Mouse (Mus musculus) hindbrain, embryonic 11.5 days (tissue): Measurements from ENCODE around the gene Itgb7. TPM values are rescaled to one million over a fixed set of nuclear protein-coding genes. Genes with fewer than 3 reads are reported as not detected.
A peak's percentile ranks its signal among the peaks of the same experiment; 100 is the strongest.

Experiments used
- ATAC-seq: fragments of 200-750 bp; cut with Nextera tagmentation; 2 replicates; pipeline ENCODE4 v1.8.0; 2017; ENCODE audit warnings: mild to moderate bottlenecking, moderate TSS enrichment, moderate library complexity; ENCODE audit not compliant: low FRiP score
- DNase-seq: peaks from one replicate; pipeline ENCODE4 v3.0.0-alpha.2; 2015; ENCODE audit warnings: low spot score
- H3K27ac ChIP-seq: fragments of 300-500 bp; sonication (generic); 2 replicates; pipeline ENCODE4 v1.5.1; 2014; ENCODE audit warnings: mild to moderate bottlenecking, low read depth, low read length
- H3K27me3 ChIP-seq: fragments of 300-500 bp; sonication (generic); 2 replicates; pipeline ENCODE4 v1.6.1; 2014; ENCODE audit warnings: mild to moderate bottlenecking, low read length, moderate library complexity, mixed read lengths; ENCODE audit not compliant: control insufficient read depth, insufficient read depth
- H3K36me3 ChIP-seq: fragments of 300-500 bp; sonication (generic); 2 replicates; pipeline ENCODE4 v1.6.1; 2014; ENCODE audit warnings: mild to moderate bottlenecking, low read length, moderate library complexity, mixed read lengths; ENCODE audit not compliant: control insufficient read depth, insufficient read depth
- H3K4me1 ChIP-seq: fragments of 300-500 bp; sonication (generic); replicated peaks from 2 replicates; pipeline ENCODE4 v1.6.1; 2014; ENCODE audit warnings: low read length, mixed read lengths; ENCODE audit not compliant: control insufficient read depth, insufficient read depth
- H3K4me2 ChIP-seq: fragments of 300-500 bp; sonication (generic); replicated peaks from 2 replicates; pipeline ENCODE4 v1.6.1; 2014; ENCODE audit warnings: mild to moderate bottlenecking, low read depth, low read length
- H3K4me3 ChIP-seq: fragments of 300-500 bp; sonication (generic); 2 replicates; pipeline ENCODE4 v1.5.1; 2014; ENCODE audit warnings: low read depth, low read length
- H3K9ac ChIP-seq: fragments of 300-500 bp; sonication (generic); 2 replicates; pipeline ENCODE4 v1.6.1; 2014; ENCODE audit warnings: low read depth, low read length
- H3K9me3 ChIP-seq: fragments of 300-500 bp; sonication (generic); 2 replicates; pipeline ENCODE4 v1.6.1; 2016; ENCODE audit warnings: low read length; ENCODE audit not compliant: control insufficient read depth
- WGBS: fragments of 180-500 bp; shearing (Covaris S2); extraction: QIAGEN DNeasy Blood & Tissue Kit; methylation state at CpG from one replicate; pipeline ENCODE4 v1.1.7; 2014; 5-methylcytosine and 5-hydroxymethylcytosine counted together
- polyA plus RNA-seq: library from polyadenylated mRNA; unstranded; fragments of >200 nt; fragmentation: Nextera tagmentation; extraction: Ambion mirVana; gene quantifications from 2 replicates; pipeline ENCODE4 v1.2.1, GENCODE M21; 2014

Itgb7 gene
- polyA plus RNA-seq, 1 experiment from 2014 or later: 1.1 TPM

GRCm38 (mm10) chr15:102250521-102250920, 18.8 kb upstream of the Itgb7 start:
- Histone ChIP-seq H3K27ac (no peak overlapping the region), H3K4me1 (peaks cover 11% of the 10 kb centered on the region), H3K27me3 (peaks cover 46% of the 10 kb centered on the region), H3K4me3 (no peak overlapping the region), H3K36me3 (no peaks in the 10 kb centered on the region), H3K4me2 (no peak overlapping the region), H3K9ac (no peak overlapping the region), H3K9me3 (no peaks in the 10 kb centered on the region)
- no peak for DNase-seq
- ATAC-seq: no peak
- WGBS: 49% methylated on average over 5 of the region's 5 CpGs

DNA sequence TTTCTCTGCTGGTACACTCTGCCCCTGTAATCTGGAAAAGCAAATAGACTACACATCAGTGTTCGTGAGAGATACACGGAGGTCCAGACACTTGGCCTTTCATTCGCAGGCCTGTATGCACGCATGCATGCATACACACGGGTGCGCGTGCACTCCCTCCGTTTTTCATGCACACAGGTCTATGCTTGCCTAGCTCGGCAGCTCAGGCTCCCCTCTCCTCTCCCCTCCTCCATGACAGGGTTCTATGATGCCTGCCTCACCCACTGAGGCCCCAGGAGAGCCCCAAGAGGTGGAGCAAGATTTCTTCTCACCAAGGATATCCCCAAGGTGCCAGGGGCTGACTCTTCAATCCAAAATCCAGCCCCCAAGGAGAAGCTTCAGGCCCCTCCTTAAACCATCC, 18.2 kb upstream of the Itgb7 start:
- Histone ChIP-seq H3K4me1 (peaks cover 11% of the 10 kb centered on the region), H3K36me3 (no peaks in the 10 kb centered on the region), H3K4me3 (no peak overlapping the region), H3K9ac (no peak overlapping the region), H3K27me3 (peaks cover 47% of the 10 kb centered on the region), H3K27ac (peak overlapping the region; percentile 53; the same call in 1 of the 2 replicates), H3K4me2 (no peak overlapping the region), H3K9me3 (no peaks in the 10 kb centered on the region)
- WGBS: 44% methylated on average over 9 of the region's 9 CpGs
- DNase-seq: no peak
- ATAC-seq: no peak

- Histone ChIP-seq H3K36me3 (no peaks in the 10 kb centered on the region), H3K4me1 (peaks cover 11% of the 10 kb centered on the region), H3K9ac (peak overlapping the region; percentile 34; the same call in 1 of the 2 replicates), H3K4me3 (no peak overlapping the region), H3K27ac (peak overlapping the region; percentile 53), H3K27me3 (peaks cover 51% of the 10 kb centered on the region), H3K4me2 (peak overlapping the region; percentile 19), H3K9me3 (no peaks in the 10 kb centered on the region)
- 3% methylated on average over 13 of the region's 13 CpGs for WGBS
- peak; percentile 50 for DNase-seq
- ATAC-seq: no peak
Observed at GRCm38 (mm10) chr15:102249251-102249691, 17.5 kb upstream of the Itgb7 start.

DNA sequence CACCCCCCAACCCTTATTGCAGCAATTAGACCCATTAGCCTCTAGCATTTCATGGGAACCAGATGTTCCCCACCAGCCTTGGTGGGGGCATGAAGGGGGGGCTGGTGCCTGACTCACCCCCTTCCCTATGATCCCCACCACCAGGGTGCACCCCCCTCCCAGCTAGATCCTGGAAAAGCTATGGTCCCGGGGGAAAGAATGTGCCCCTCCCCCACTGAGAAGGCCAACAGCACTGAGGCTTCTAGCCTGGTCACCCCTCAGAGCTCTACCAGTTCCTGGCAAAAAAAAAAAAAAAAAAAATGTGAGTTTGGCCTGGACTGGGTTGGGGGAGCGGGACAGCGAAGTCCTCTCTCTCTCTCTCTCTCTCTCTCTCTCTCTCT, 17.1 kb upstream of the Itgb7 start:
- whole genome bisulfite sequencing: 0% methylated on average over 3 of the region's 3 CpGs
- Histone ChIP-seq H3K9me3 (no peaks in the 10 kb centered on the region), H3K36me3 (no peaks in the 10 kb centered on the region), H3K9ac (no peak overlapping the region), H3K4me1 (peaks cover 14% of the 10 kb centered on the region), H3K4me3 (no peak overlapping the region), H3K27ac (peak overlapping the region; percentile 59; the same call in 1 of the 2 replicates), H3K27me3 (peaks cover 56% of the 10 kb centered on the region), H3K4me2 (peak overlapping the region; percentile 19)
- ATAC-seq (no peak), DNase-seq (peak; percentile 29)

- peak; percentile 34 for DNase-seq
- Histone ChIP-seq H3K36me3 (no peaks in the 10 kb centered on the region), H3K4me1 (peaks cover 16% of the 10 kb centered on the region), H3K9me3 (no peaks in the 10 kb centered on the region), H3K27ac (peak overlapping the region; percentile 62), H3K9ac (peak overlapping the region; percentile 50), H3K4me2 (peak overlapping the region; percentile 98), H3K4me3 (peak overlapping the region; percentile 59), H3K27me3 (peaks cover 61% of the 10 kb centered on the region)
- no peak for ATAC-seq
- 4% methylated on average over 8 of the region's 8 CpGs for WGBS
Observed at GRCm38 (mm10) chr15:102248131-102248811, 16.5 kb upstream of the Itgb7 start.

GRCm38 (mm10) chr15:102247252-102248130, 15.7 kb upstream of the Itgb7 start:
- DNase-seq (peak; percentile 62), ATAC-seq (peak; percentile 55)
- Histone ChIP-seq H3K36me3 (no peaks in the 10 kb centered on the region), H3K4me3 (peak overlapping the region; percentile 59), H3K27ac (peak overlapping the region; percentile 62), H3K9ac (peak overlapping the region; percentile 50), H3K9me3 (no peaks in the 10 kb centered on the region), H3K27me3 (peaks cover 69% of the 10 kb centered on the region), H3K4me2 (peak overlapping the region; percentile 98), H3K4me1 (peaks cover 21% of the 10 kb centered on the region)
- under 1% methylated on average over 59 of the region's 65 CpGs for WGBS

- peak overlapping the region; percentile 59 for H3K4me3 ChIP-seq
- peaks cover 71% of the 10 kb centered on the region for H3K27me3 ChIP-seq
- ATAC-seq (peak; percentile 62), DNase-seq (peak; percentile 94)
- H3K27ac ChIP-seq: peak overlapping the region; percentile 62; the same call in 1 of the 2 replicates
- peak overlapping the region; percentile 98 for H3K4me2 ChIP-seq
- under 1% methylated on average over 27 of the region's 35 CpGs for WGBS
- peak overlapping the region; percentile 44; the same call in 1 of the 2 replicates for H3K9ac ChIP-seq
- H3K9me3 ChIP-seq: no peaks in the 10 kb centered on the region
- no peaks in the 10 kb centered on the region for H3K36me3 ChIP-seq
- peaks cover 21% of the 10 kb centered on the region for H3K4me1 ChIP-seq
Observed at GRCm38 (mm10) chr15:102246866-102247251, 15.1 kb upstream of the Itgb7 start.

GRCm38 (mm10) chr15:102245891-102246741, 14.4 kb upstream of the Itgb7 start:
- peak; percentile 74 for ATAC-seq
- H3K4me1 ChIP-seq: peaks cover 21% of the 10 kb centered on the region
- peak overlapping the region; percentile 62; the same call in 1 of the 2 replicates for H3K27ac ChIP-seq

More at GRCm38 (mm10) chr15:102245891-102246741, 14.4 kb upstream of the Itgb7 start:
- under 1% methylated on average over 40 of the region's 44 CpGs for WGBS
- Histone ChIP-seq H3K9ac (peak overlapping the region; percentile 56), H3K9me3 (no peaks in the 10 kb centered on the region), H3K36me3 (no peaks in the 10 kb centered on the region), H3K4me2 (peak overlapping the region; percentile 98), H3K4me3 (peak overlapping the region; percentile 59), H3K27me3 (peaks cover 73% of the 10 kb centered on the region)
- DNase-seq: peak; percentile 76
